Mouse (Mus musculus): Measurements from ENCODE around the gene Cbx3.

The Cbx3 gene

DNA sequence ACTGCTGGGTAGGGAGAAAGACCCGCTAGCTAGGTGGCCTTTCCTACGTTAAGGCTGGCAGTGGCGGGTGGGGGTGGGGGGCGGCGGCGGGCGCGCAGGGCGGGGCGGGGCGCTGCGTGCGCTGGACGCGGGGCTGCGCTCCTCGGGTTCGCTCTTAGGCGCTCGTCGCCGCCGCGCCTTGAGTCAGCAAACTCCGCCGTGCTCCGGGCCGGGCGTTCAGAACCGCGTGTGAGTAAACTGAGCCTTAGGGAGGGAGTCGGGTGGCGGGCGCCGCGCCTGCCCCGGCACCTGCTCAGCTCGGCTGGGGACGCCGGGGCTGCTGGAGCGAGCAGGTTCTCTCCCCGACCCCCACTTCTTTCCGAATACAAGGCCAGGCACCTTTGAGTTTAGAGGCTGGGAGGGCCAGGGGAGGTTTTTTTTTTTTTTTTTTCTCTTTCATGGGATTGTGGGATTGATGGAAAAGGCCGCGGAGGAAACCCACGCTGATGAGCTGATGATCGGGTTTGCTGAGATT lies 53.7 kb downstream of the Cbx3 start, which contains the start of gene Snx10:
Gene Snx10, plus strand, starts transcription at position 95 of the 514 bp plus-strand sequence.
- DNase-seq (ENCODE audit: low spot score in 2 of 2), result no peak

DNA sequence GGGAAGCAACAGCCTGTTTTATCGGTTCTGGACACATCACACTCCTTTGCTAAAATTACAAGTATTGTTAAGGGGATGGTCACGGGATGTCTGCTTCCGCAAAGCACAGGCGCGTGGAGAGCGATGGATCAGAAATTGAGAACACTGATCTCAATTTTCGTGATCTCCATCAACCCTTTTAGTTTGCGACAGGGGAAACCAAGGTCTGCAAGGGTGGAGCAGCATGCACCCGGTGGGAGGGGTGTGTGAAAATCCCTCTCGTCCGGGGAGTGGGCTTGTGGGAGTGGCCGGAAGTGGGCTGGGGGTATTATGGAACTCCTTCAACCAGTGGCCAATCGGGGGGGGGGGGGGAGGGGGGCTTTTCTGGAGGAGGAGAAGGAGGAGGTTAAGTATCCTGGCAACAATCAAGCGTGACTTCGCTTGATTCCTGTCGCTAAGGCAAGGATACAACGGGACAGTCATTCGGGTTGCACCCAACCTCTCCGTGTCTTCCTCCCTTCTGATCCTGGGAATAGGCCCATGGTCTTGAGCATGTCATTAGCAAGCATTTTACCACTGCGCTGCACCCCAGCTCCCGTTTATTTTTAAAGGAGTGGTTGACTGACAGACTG lies 54.3 kb downstream of the Cbx3 start:
- DNase-seq (ENCODE audit: low spot score in 2 of 2), result no peak

DNA sequence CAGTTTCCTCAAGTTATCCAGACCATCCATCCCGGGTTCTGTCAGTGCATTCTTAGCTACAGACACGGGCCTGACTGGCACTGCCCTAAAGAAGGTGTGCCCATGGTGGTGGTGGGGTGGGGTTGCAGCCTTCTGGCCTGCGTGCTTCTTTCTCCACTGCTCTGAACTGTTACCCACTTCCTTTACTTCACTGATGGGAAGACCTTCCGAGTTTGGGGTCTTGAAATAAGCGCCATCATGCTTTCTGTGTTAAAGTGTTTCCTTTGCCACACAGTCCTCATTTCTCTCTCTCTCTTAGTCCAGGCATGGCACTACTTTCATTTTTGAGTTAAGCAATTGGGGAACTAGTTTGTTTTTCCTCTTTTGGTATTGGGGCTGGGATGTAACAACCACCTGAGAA lies 54.8 kb downstream of the Cbx3 start:
- DNase-seq (ENCODE audit: low spot score in 2 of 2), result no peak

DNA sequence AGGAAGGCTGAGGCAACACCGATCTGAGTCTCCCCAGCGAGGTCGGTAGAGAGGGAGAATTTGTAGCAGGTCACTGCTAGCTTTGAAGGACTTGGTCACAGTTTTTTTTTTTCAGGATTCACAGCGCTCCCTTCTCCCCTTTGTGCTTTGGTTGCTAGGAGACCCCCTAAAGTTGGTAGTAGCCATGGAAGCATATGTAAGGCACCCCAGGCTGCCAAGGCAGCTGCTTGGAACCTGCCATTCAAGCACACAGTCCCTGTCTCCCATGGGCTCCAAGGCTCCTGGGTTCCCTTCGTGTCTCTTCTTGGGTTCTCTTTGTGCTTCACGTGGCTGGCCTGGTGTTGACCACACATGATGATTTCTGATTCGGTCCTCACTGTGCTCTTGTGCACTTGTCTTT lies 59.3 kb downstream of the Cbx3 start:
- DNase-seq (ENCODE audit: low spot score in 2 of 2), result no peak
